Mouse (Mus musculus): ENCODE measurements around the gene Zfp526. TPM values are rescaled to one million over a fixed set of nuclear protein-coding genes. Genes with fewer than 3 reads are reported as not detected.

Zfp526 gene
- polyA plus RNA-seq, 1 experiment from 2014 or later: 1.2 TPM

DNA sequence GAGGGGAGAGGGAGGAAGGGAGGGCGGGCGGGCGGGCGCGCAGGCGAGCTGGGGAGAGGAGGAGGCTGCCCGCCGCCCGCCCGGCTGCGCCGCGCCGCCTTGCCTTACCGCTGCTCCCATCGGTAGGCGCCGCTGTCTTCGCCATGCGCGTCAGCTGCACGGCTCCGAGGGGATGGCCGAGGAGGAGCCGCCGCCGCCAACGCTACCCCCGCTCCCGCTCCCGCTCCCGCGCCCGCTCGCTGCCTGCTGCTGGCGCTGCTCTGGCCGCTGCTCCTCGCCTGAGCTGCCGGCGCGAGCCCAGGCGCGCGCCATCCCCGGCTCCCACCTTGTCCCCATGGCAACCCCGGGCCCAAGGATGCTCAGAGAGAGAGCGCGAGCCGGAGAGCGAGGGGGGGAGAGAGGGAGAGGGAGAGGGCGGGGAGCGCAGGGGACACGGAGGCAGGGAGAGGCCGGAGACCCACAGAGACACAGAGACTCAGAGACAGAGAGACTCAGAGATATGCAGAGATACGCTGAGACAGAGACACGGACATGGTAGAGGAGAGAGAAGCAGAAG, 41.5 kb upstream of the Zfp526 start, which contains the start of gene Pou2f2:
Gene Pou2f2, minus strand, starts transcription at position 121 of the 556 bp plus-strand sequence.
- Histone ChIP-seq H3K27ac (ENCODE audit: low read depth) (no peak within 1 kb of the TSS), H3K4me1 (ENCODE audit: insufficient read depth) (peaks cover 8% of the 10 kb centered on the region), H3K9ac (replicated peaks) (no peak within 1 kb of the TSS), H3K36me3 (replicated peaks; ENCODE audit: insufficient read depth, low read length) (no peaks in the 10 kb centered on the region), H3K9me3 (ENCODE audit: low read length) (no peaks in the 10 kb centered on the region), H3K4me2 (ENCODE audit: low read depth, low read length) (peak within 1 kb of the TSS; percentile 65), H3K4me3 (ENCODE audit: low read depth, low read length) (peak within 1 kb of the TSS; percentile 42), H3K27me3 (ENCODE audit: insufficient read depth, low read length) (peaks cover 73% of the 10 kb centered on the region)
- 0 out of 2 replicates have a peak, but pooled peaks have one; percentile 38 for ATAC-seq
- TF ChIP-seq CTCF (IDR thresholded peaks at IDR 0.05; ENCODE audit: low read depth) (peak; percentile 41), EP300 (IDR thresholded peaks at IDR 0.05; ENCODE audit: low read depth) (no peak)
- peak; percentile 60 for DNase-seq
- 4% methylated on average over 33 of the region's 56 CpGs for WGBS (ENCODE audit: insufficient replicate concordance)

DNA sequence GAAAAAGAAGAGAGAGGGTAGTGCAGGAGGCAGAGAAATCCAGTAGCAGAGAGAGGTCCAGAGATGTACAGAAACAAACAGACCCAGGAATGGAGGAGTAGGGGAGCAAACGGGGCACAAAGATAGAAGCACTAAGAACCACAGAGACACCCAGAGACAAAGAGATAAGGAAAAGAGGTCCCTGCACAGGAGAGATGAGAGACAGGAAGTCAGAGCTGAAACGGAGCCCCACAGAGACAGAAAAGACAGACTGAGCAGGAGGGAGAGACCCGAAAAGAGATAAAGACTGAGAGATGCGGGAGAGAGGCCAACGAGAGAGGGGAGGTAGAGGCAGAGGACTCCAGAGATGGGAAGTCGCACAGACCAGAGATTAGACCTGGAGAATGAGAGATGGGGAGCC, 40.7 kb upstream of the Zfp526 start:
- no peak overlapping the region for H3K27ac ChIP-seq (ENCODE audit: low read depth)
- H3K36me3 ChIP-seq (replicated peaks; ENCODE audit: insufficient read depth, low read length): no peaks in the 10 kb centered on the region
- WGBS (ENCODE audit: insufficient replicate concordance): 4% methylated on average over 6 of the region's 6 CpGs
- H3K27me3 ChIP-seq (ENCODE audit: insufficient read depth, low read length): peaks cover 71% of the 10 kb centered on the region
- no peak for TF ChIP-seq EP300 (IDR thresholded peaks at IDR 0.05; ENCODE audit: low read depth)
- TF ChIP-seq CTCF (IDR thresholded peaks at IDR 0.05; ENCODE audit: low read depth): no peak
- H3K9ac ChIP-seq (replicated peaks): no peak overlapping the region
- ATAC-seq: no peak
- DNase-seq: no peak
- H3K4me1 ChIP-seq (ENCODE audit: insufficient read depth): peaks cover 8% of the 10 kb centered on the region
- no peaks in the 10 kb centered on the region for H3K9me3 ChIP-seq (ENCODE audit: low read length)
- no peak overlapping the region for H3K4me2 ChIP-seq (ENCODE audit: low read depth, low read length)
- no peak overlapping the region for H3K4me3 ChIP-seq (ENCODE audit: low read depth, low read length)

DNA sequence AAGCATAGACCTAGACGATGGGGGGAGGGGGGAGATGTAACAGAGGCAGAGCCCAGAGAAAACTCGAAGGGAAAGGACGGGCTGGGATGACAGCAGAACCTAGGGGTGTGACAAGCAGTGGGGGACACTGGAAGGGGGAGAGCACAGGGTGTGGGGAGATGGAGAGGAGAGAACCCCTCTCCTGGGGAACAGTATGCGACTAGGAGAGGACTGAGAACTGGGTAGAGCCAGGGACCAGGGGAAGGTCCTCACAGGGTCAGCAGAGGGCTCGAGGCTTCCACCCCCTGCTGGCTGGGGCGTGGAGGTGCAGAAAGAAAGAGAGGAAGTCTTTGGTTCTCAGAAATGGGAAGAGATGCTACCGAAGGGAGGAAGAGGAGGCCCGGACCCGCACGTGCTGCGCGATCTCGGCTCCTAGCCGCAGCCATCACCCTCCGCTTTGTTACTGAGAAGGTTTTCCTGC, 39.9 kb upstream of the Zfp526 start:
- Histone ChIP-seq H3K36me3 (replicated peaks; ENCODE audit: insufficient read depth, low read length) (no peaks in the 10 kb centered on the region), H3K27ac (ENCODE audit: low read depth) (no peak overlapping the region), H3K27me3 (ENCODE audit: insufficient read depth, low read length) (peaks cover 65% of the 10 kb centered on the region), H3K9ac (replicated peaks) (no peak overlapping the region), H3K4me3 (ENCODE audit: low read depth, low read length) (no peak overlapping the region), H3K9me3 (ENCODE audit: low read length) (no peaks in the 10 kb centered on the region), H3K4me2 (ENCODE audit: low read depth, low read length) (peak overlapping the region; percentile 62), H3K4me1 (ENCODE audit: insufficient read depth) (peaks cover 8% of the 10 kb centered on the region)
- TF ChIP-seq CTCF (IDR thresholded peaks at IDR 0.05; ENCODE audit: low read depth): peak; percentile 85
- TF ChIP-seq EP300 (IDR thresholded peaks at IDR 0.05; ENCODE audit: low read depth): no peak
- peak; percentile 60 for ATAC-seq
- peak; percentile 65 for DNase-seq
- WGBS (ENCODE audit: insufficient replicate concordance): 2% methylated on average over 15 of the region's 15 CpGs

- Histone ChIP-seq H3K9me3 (ENCODE audit: low read length) (no peaks in the 10 kb centered on the region), H3K4me1 (ENCODE audit: insufficient read depth) (peaks cover 8% of the 10 kb centered on the region), H3K4me3 (ENCODE audit: low read depth, low read length) (no peak overlapping the region), H3K27ac (ENCODE audit: low read depth) (no peak overlapping the region), H3K4me2 (ENCODE audit: low read depth, low read length) (peak overlapping the region; percentile 62), H3K9ac (replicated peaks) (no peak overlapping the region), H3K36me3 (replicated peaks; ENCODE audit: insufficient read depth, low read length) (no peaks in the 10 kb centered on the region), H3K27me3 (ENCODE audit: insufficient read depth, low read length) (peaks cover 61% of the 10 kb centered on the region)
- 7% methylated on average over 21 of the region's 21 CpGs for WGBS (ENCODE audit: insufficient replicate concordance)
- DNase-seq: no peak
- TF ChIP-seq CTCF (IDR thresholded peaks at IDR 0.05; ENCODE audit: low read depth): no peak
- TF ChIP-seq EP300 (IDR thresholded peaks at IDR 0.05; ENCODE audit: low read depth): no peak
- no peak for ATAC-seq
Measured at GRCm38 (mm10) chr7:25181814-25182213, 39.4 kb upstream of the Zfp526 start.

GRCm38 (mm10) chr7:25184091-25184490, 37.1 kb upstream of the Zfp526 start:
- H3K27me3 ChIP-seq (ENCODE audit: insufficient read depth, low read length): peaks cover 38% of the 10 kb centered on the region
- no peaks in the 10 kb centered on the region for H3K9me3 ChIP-seq (ENCODE audit: low read length)
- no peak overlapping the region for H3K9ac ChIP-seq (replicated peaks)
- ATAC-seq: no peak
- no peak overlapping the region for H3K4me3 ChIP-seq (ENCODE audit: low read depth, low read length)
- no peaks in the 10 kb centered on the region for H3K36me3 ChIP-seq (replicated peaks; ENCODE audit: insufficient read depth, low read length)
- peaks cover 7% of the 10 kb centered on the region for H3K4me1 ChIP-seq (ENCODE audit: insufficient read depth)
- H3K4me2 ChIP-seq (ENCODE audit: low read depth, low read length): no peak overlapping the region
- TF ChIP-seq CTCF (IDR thresholded peaks at IDR 0.05; ENCODE audit: low read depth): no peak
- no peak for TF ChIP-seq EP300 (IDR thresholded peaks at IDR 0.05; ENCODE audit: low read depth)
- DNase-seq: no peak
- H3K27ac ChIP-seq (ENCODE audit: low read depth): no peak overlapping the region
- 53% methylated on average over 6 of the region's 6 CpGs for WGBS (ENCODE audit: insufficient replicate concordance)

DNA sequence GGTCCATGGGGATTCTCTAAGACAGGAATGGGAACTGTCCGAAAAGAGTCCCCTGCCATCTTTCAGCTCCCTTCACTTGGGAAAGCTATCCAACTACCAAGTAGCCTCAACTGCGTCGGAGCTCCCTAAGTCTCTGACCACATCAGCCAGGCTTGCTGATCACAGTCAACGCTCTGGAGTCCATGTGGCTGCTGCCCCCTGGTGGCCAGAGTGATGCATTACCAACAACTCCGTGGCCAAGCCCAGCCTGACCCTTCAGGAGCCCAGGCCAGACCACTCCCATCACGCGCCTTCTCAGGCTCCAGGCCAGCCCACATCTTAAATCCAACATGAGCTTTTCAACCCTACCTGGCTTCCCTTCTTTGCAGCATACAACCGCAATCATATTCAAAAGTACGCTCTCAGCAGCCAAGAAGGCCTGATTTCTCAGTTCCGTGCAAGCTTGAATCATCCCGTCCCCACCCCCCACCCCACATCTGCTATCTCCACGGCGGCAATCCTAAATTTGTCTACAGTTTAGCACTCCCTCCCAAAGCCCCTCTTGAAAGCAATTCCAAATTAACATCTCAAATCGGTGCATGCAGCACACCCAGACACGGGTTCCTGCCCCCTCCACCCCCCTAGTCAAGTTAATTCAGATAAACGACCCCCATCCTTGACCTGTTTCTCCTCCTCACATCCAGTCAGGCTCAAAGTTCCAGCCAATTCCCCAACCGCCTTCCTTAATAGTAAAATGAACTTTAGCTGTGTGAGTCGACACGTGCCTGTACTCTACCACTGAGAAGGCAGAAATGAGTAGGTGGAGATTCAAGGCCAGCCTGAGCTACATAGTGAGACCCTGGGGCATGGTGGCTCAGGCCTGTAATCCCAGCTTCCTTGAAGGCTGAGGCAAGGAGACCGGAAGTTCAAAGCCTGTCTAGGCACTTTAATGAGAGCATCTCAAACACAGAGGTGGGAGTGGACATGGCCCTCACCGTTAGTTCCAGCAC, 33.3 kb upstream of the Zfp526 start:
- H3K4me1 ChIP-seq (ENCODE audit: insufficient read depth): no peaks in the 10 kb centered on the region
- TF ChIP-seq EP300 (IDR thresholded peaks at IDR 0.05; ENCODE audit: low read depth): no peak
- TF ChIP-seq CTCF (IDR thresholded peaks at IDR 0.05; ENCODE audit: low read depth): peak; percentile 99
- H3K36me3 ChIP-seq (replicated peaks; ENCODE audit: insufficient read depth, low read length): no peaks in the 10 kb centered on the region
- H3K4me3 ChIP-seq (ENCODE audit: low read depth, low read length): no peak overlapping the region
- peak; percentile 73 for ATAC-seq
- H3K9ac ChIP-seq (replicated peaks): no peak overlapping the region
- peaks cover under 1% of the 10 kb centered on the region; the same call in 1 of the 2 replicates for H3K27me3 ChIP-seq (ENCODE audit: insufficient read depth, low read length)
- no peak overlapping the region for H3K4me2 ChIP-seq (ENCODE audit: low read depth, low read length)
- no peaks in the 10 kb centered on the region for H3K9me3 ChIP-seq (ENCODE audit: low read length)
- 36% methylated on average over 21 of the region's 21 CpGs for WGBS (ENCODE audit: insufficient replicate concordance)
- H3K27ac ChIP-seq (ENCODE audit: low read depth): no peak overlapping the region
- DNase-seq: peak; percentile 89

Measured in liver, postnatal 0 days (tissue).